Mouse (Mus musculus) olfactory bulb, adult 2 months (tissue): ENCODE measurements around the gene Myl3.

Experiments used
- CTCF ChIP-seq: fragments of 200-500 bp; IDR thresholded peaks from 2 replicates; pipeline ENCODE4 v1.5.1; 2012; ENCODE audit warnings: low read depth, mild to moderate bottlenecking, low read length, moderate library complexity; ENCODE audit not compliant: insufficient read depth
- POLR2A ChIP-seq: fragments of 200-500 bp; IDR thresholded peaks from 2 replicates; pipeline ENCODE4 v1.6.1; 2012; ENCODE audit warnings: mild to moderate bottlenecking, low read depth, low read length, moderate library complexity; ENCODE audit not compliant: insufficient read depth

DNA sequence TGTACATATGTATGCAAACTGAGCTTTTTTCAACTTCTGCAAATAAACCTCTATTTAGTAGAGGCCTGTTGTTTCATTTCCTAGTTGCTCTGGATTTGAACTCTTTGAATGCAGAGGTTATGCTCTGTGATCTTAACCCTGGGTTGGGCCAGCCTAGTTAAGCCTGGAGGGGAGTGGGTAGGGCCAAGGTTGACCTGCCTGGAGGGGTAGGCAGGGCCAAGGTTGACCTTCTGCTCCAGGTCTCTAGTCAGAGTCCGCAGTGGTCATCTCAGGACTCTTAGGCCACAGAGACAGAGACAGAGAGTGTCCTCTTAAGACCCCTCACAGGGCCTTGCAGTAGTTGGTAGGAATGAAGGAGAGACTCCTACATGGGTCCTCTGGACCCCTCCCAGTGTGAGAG lies 30.1 kb upstream of the Myl3 start:
- no peak for TF ChIP-seq CTCF
- no peak for TF ChIP-seq POLR2A
